Mouse (Mus musculus): ENCODE data around the gene Wdr49.

Wdr49 gene

DNA sequence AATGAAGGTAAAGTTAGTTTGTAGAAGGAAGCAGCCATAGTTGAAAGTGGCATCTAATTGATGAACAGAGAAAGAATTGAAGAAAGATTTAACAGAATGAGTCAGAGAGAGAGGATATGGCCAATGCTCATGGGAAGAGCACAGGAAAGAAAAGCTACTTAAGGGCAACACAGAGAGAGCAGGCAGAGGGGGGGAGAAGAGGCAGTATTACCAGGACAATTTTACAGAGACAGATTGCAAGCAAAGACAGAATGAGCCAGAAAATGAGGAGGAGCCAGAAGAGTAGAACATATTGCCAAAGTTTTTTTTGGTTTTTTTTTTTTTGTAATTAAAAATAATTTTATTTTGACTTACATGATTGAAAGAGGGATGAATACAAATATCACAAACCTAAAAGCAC, 128.0 kb downstream of the Wdr49 start:
- TF ChIP-seq GATA4 (IDR thresholded peaks at IDR 0.05; ENCODE audit: insufficient replicate concordance, low read length) = no peak

- no peak for TF ChIP-seq GATA4 (IDR thresholded peaks at IDR 0.05; ENCODE audit: insufficient replicate concordance, low read length)
Measured at GRCm38 (mm10) chr3:75337196-75337595, 144.8 kb downstream of the Wdr49 start.

GRCm38 (mm10) chr3:75320999-75321398, 161.0 kb downstream of the Wdr49 start:
- TF ChIP-seq GATA4 (IDR thresholded peaks at IDR 0.05; ENCODE audit: insufficient replicate concordance, low read length) = no peak

DNA sequence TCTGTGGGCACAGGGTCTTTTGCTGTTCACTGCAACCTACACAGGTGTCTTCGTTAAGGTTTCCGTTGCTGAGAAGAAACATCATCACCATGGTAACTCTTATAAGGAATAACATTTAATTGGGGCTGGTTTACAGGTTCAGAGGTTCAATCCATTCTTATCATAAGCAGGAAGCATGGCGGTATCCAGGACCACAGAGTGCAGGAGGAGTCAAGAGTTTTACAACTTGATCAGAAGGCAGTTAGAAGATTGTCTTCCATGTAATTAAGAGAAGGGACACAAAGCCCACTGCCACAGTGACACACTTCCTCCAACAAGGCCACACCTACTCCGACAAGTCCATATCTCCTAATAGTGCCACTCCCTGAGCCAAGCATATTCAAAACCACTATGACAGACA, 173.1 kb downstream of the Wdr49 start:
- TF ChIP-seq GATA4 (IDR thresholded peaks at IDR 0.05; ENCODE audit: insufficient replicate concordance, low read length) = no peak

DNA sequence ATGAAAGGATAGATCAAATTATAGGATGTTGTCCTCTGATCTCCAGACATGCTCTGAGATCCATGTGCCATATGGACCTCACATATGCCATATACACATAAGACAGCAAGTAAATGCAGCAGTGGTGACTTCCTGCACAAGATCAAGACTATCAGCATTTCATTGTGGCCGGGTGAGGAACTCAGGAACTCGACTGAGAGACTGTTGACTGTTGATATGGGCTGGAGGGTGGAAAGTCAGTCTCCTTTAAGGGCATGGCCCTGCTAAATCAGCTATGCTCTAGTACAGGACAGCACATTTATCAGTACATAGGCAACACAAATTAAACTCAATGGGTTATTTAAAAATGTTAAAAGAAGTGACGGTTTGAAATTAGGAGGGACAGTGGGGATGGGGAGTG, 173.7 kb downstream of the Wdr49 start:
- TF ChIP-seq GATA4 (IDR thresholded peaks at IDR 0.05; ENCODE audit: insufficient replicate concordance, low read length) = no peak

DNA sequence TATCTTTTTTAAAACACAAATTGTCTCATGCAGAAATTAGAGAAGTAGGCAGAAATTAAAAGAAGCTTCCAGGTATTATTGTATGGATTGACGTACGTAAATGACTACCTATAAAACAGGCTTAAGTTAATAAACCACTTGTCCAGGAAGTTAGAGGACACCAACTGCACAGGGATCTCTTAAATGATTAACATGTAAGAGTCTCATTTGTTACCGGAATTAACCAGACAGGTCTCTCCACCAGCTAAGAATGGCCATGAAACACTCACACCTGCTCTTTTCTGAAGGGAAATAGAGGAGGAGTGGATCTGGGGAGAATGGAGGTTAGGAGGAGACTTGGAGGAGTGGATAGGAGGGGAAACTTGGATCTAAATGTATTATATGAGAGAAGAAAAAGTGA, 176.4 kb downstream of the Wdr49 start:
- no peak for TF ChIP-seq GATA4 (IDR thresholded peaks at IDR 0.05; ENCODE audit: insufficient replicate concordance, low read length)

- TF ChIP-seq GATA4 (IDR thresholded peaks at IDR 0.05; ENCODE audit: insufficient replicate concordance, low read length) = no peak
Measured at GRCm38 (mm10) chr3:75304621-75305020, 177.3 kb downstream of the Wdr49 start.

DNA sequence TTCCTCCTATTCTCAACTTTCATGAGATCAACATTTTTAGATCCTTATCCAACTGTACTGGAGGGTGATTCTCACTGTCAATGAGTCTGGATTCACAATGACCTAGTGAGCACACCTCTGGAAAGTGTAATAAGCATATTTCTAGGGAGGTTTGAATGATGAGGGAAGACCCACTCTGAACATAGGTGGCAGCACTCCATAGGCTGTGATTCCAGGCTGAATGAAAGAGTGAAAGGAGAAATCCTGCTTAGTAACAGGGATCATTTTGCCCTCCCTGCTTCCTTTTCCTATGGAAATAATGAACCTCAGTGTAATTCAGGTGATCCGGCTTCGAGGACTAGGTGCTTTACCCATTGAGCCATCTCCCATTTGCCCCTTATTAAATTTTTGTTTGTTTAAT, 180.9 kb downstream of the Wdr49 start:
- no peak for TF ChIP-seq GATA4 (IDR thresholded peaks at IDR 0.05; ENCODE audit: insufficient replicate concordance, low read length)

- TF ChIP-seq GATA4 (IDR thresholded peaks at IDR 0.05; ENCODE audit: insufficient replicate concordance, low read length) = no peak
Measured at GRCm38 (mm10) chr3:75297758-75298111, 184.2 kb downstream of the Wdr49 start.

- TF ChIP-seq GATA4 (IDR thresholded peaks at IDR 0.05; ENCODE audit: insufficient replicate concordance, low read length) = no peak
Measured at GRCm38 (mm10) chr3:75297026-75297757, 184.8 kb downstream of the Wdr49 start.

DNA sequence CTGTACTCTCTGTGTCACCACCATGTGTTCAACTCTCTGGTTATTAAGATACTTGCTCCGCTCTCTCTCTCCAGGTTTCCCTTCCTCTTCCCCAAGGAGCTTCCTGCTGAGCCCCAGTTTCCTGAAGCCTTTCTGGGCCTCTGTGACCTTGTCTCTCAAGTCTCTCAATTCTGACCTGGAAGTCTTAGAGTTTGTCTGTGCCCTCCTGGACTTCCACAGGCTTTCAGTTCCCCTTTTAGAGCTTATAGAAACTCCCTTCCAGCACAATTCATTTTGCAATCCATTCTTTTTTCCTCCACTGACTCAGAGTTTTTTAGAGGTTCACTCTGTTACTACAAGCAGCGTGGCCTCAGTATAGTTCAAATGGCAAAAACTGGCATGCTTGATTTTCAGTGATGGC, 188.7 kb downstream of the Wdr49 start:
- no peak for TF ChIP-seq GATA4 (IDR thresholded peaks at IDR 0.05; ENCODE audit: insufficient replicate concordance, low read length)

DNA sequence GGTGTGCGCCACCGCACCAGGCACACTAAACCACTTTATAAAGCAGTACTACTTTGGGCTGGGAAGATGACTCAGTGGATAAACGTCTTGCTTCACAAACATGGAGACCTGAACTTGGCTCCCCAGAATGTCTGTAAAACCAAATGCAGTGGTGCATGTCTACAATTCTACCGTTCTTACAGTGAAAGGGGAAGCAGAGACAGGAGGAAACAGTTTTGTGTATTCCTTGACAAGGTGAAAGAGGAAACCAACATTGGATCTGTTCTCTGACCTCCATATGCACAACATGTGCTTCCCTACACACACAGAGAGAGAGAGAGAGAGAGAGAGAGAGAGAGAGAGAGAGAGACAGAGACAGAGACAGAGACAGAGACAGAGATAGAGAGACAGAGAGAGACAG, 204.5 kb downstream of the Wdr49 start:
- TF ChIP-seq GATA4 (IDR thresholded peaks at IDR 0.05; ENCODE audit: insufficient replicate concordance, low read length) = no peak

DNA sequence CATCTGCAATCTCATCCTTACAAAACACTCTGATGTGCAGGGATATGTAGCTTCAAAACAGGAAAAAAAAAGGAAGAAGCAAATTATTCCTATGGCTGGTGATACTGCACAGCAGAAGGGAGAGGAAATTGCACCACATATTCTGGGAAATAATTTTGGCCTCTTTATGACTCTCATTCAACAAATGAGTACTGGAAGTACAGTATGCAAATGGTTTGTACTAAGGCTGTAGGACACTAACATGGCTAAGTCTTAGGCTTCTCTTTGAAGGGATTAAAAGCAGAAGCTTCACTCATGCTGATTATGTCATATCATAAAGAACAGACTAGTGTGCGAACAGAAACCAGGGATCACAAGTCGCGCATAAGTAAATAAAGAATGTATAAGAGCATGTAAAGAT, 205.4 kb downstream of the Wdr49 start:
- TF ChIP-seq GATA4 (IDR thresholded peaks at IDR 0.05; ENCODE audit: insufficient replicate concordance, low read length) = no peak

DNA sequence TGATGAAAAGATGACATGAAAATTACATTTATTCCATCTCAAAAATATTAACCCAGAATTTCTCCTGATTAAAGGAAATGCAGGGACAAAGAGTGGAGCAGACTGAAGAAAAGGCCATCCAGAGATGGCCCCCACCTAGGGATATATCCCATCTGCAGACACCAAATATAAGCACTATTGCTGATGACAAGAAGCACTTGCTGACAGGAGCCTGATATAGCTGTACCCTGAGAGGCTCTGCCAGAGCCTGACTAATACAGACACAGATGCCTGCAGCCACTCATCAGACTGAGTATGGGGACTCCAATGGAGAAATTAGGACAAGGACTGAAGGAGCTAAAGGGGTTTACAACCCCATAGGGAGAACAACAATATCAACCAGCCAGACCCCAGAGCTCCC, 206.8 kb downstream of the Wdr49 start:
- TF ChIP-seq GATA4 (IDR thresholded peaks at IDR 0.05; ENCODE audit: insufficient replicate concordance, low read length) = no peak

- no peak for TF ChIP-seq GATA4 (IDR thresholded peaks at IDR 0.05; ENCODE audit: insufficient replicate concordance, low read length)
Measured at GRCm38 (mm10) chr3:75269978-75270377, 212.0 kb downstream of the Wdr49 start, which contains the start of gene Serpini2. Gene Serpini2, minus strand, starts transcription at chr3:75270078.

DNA sequence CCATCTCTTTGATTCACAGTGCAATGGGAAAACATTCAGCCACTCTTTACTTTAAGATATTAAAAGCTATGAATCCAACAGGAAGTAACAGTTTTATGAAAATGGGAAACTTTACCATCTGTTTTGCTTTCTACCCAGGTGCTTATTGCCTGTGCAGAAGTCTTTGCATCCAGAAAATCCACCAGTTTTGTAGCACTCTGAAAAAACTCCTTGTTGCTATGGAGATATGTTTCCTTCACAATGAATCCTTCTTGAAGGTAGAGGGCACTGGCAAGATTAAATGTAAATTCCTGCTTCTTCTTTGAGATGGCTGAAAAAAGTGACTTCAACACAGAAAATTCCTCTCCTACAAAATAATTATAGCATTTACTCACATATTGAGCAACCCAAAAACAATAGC, 222.6 kb downstream of the Wdr49 start:
- no peak for TF ChIP-seq GATA4 (IDR thresholded peaks at IDR 0.05; ENCODE audit: insufficient replicate concordance, low read length)
